Mouse (Mus musculus) adipose tissue, adult 10 weeks (tissue): ENCODE data around the gene Atxn1l. TPM values are rescaled to one million over a fixed set of nuclear protein-coding genes. Genes with fewer than 3 reads are reported as not detected.

ENCODE experiments used
- polyA plus RNA-seq: library from polyadenylated mRNA; stranded (reverse); fragments of 350-450 nt; fragmentation: Illumina TruSeq; extraction: RNeasy Lipid Tissue Mini Kit (QIAGEN cat#74804); gene quantifications from one replicate; pipeline ENCODE4 v1.2.3, GENCODE M21; 2014; ENCODE audit warnings: low read depth, low replicate concordance

The Atxn1l gene
- 14.7 TPM for polyA plus RNA-seq

GRCm38 (mm10) chr8:109737237-109738048 is at the start of gene Atxn1l:
TSS of gene Atxn1l (minus strand) at chr8:109737739.

DNA sequence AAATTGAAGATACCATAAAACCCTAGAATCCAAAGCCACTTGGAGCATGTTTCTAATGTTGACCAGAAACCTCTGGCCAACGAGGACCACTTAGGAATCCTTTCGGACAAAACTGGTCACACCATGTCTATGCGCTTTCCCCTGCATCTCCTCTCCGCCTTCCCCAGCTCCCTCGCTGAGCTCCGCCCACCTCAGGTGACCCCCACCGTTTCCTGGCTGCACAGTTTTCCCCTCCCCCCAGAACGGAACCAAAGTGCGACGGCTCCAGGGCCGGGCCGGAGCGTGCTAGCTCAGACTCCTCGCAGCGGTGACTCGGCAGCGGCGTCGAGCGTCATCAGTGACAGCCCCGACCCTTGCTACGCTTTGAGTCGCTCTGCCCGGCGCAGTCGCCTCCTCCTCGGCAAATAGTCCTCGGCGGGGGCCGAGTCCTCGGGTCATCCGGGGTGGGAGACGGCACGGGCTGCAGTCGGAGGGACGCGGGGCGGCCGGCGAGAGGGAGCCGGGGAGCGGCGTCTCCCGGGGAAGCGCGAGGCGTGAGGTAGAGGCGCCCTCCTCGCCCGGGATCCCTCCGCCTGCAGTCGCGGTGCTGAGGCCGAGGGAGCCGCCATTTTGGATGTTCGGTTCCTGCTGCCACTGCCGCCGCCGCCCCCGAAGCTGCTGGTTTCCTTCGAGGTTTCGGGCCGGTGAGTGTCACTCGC is 40.9 kb upstream of the Atxn1l start, which contains the start of gene Ap1g1:
Gene Ap1g1, plus strand, starts transcription at position 275 of the 698 bp plus-strand sequence.

DNA sequence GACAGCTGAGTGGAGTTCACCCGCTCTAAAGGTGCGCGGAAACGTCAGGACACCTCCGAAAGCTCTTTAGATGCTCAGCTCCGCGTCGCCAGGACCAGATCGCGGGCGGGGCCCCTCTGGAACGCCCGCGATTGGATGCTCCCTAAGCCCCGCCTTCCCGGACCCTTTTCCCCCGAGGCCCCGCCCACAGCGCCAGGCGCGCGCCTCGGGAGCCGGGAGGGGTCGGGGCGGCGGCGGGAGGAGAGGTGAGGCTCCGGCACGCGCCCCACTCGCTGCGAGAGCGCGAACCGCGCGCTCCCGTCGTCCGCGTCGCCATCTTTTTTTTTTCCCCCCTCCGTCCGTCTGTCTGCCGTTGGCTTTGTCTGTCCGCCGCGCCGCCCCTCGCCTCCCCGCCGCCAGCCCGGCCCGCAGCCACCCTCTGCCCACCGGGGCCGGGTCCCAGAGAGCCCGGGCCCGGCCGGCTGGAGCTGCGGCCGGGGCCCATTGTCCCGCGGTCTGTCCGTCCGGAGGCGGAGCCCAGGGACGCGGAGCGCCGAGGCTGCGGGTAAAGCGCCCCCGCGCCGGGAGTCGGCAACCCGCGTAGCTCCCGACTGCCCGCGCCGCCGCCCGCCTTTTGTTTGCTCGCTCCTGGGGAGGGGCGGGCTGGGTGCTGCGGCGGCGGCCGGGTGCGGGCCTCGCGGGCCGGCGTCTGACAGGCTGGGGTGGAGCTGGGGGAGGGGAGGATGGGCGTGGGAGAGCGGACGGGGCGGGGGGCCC is 32.0 kb downstream of the Atxn1l start, which contains the start of gene Zfp821:
Gene Zfp821, plus strand, starts transcription at position 227 of the 756 bp plus-strand sequence.

GRCm38 (mm10) chr8:109693146-109693900 is 44.2 kb downstream of the Atxn1l start, which contains the start of gene Ist1:
TSS of gene Ist1 (minus strand) at chr8:109693260.

Other genes starting within 250 kb of the Atxn1l start
- gene Pmfbp1, start 243.7 kb downstream of the Atxn1l start, polyA plus RNA-seq = 7.3 TPM
- gene Dhx38, start 171.9 kb downstream of the Atxn1l start, polyA plus RNA-seq = 16.6 TPM
- gene Txnl4b, start 171.8 kb downstream of the Atxn1l start, polyA plus RNA-seq = 12.3 TPM
- 1,860 TPM for gene Hp, start 158.6 kb downstream of the Atxn1l start, polyA plus RNA-seq
- gene Dhodh, start 129.1 kb downstream of the Atxn1l start, polyA plus RNA-seq = 18.5 TPM
- 1.2 TPM for gene Pkd1l3, start 123.2 kb downstream of the Atxn1l start, polyA plus RNA-seq
- 74.1 TPM for gene Ist1, start 44.5 kb downstream of the Atxn1l start, polyA plus RNA-seq
- 11.2 TPM for gene Zfp821, start 32.2 kb downstream of the Atxn1l start, polyA plus RNA-seq
- 63.7 TPM for gene Ap1g1, start 40.8 kb upstream of the Atxn1l start, polyA plus RNA-seq
- 6.2 TPM for gene Phlpp2, start 130.8 kb upstream of the Atxn1l start, polyA plus RNA-seq
- 8.0 TPM for gene Marveld3, start 224.5 kb upstream of the Atxn1l start, polyA plus RNA-seq